Mouse (Mus musculus) heart, embryonic 16.5 days (tissue): ENCODE data around the gene Nckap5. TPM values are rescaled to one million over a fixed set of nuclear protein-coding genes. Genes with fewer than 3 reads are reported as not detected.

Experiments used
- ATAC-seq: fragments of 200-750 bp; cut with Nextera tagmentation; replicated peaks from 2 replicates; pipeline ENCODE4 v1.8.0; 2017; ENCODE audit warnings: moderate number of reproducible peaks; ENCODE audit not compliant: insufficient read depth, low FRiP score; ENCODE audit errors: extremely low read depth
- H3K27ac ChIP-seq: fragments of 300-500 bp; sonication (generic); 2 replicates; pipeline ENCODE4 v1.5.1; 2014; ENCODE audit warnings: mild to moderate bottlenecking, low read length, control low read depth, moderate library complexity
- H3K27me3 ChIP-seq: fragments of 300-500 bp; sonication (generic); 2 replicates; pipeline ENCODE4 v1.6.1; 2014; ENCODE audit warnings: low read length, mixed read lengths; ENCODE audit not compliant: control insufficient read depth, insufficient read depth
- H3K36me3 ChIP-seq: fragments of 300-500 bp; sonication (generic); 2 replicates; pipeline ENCODE4 v1.6.1; 2014; ENCODE audit not compliant: control insufficient read depth, insufficient read depth
- H3K4me1 ChIP-seq: fragments of 300-500 bp; sonication (generic); 2 replicates; pipeline ENCODE4 v1.6.1; 2014; ENCODE audit warnings: low read length, mixed read lengths; ENCODE audit not compliant: control insufficient read depth, insufficient read depth
- H3K4me2 ChIP-seq: fragments of 300-500 bp; sonication (generic); 2 replicates; pipeline ENCODE4 v1.6.1; 2014; ENCODE audit warnings: low read depth, mild to moderate bottlenecking, control low read depth, low read length
- H3K4me3 ChIP-seq: fragments of 300-500 bp; sonication (generic); 2 replicates; pipeline ENCODE4 v1.5.1; 2014; ENCODE audit warnings: mild to moderate bottlenecking, control low read depth, low read length
- H3K9ac ChIP-seq: fragments of 300-500 bp; sonication (generic); 2 replicates; pipeline ENCODE4 v1.6.1; 2014; ENCODE audit warnings: low read length, control low read depth
- H3K9me3 ChIP-seq: fragments of 300-500 bp; sonication (generic); replicated peaks from 2 replicates; pipeline ENCODE4 v1.6.1; 2016; ENCODE audit warnings: low read length; ENCODE audit not compliant: control insufficient read depth
- WGBS: fragments of 180-500 bp; shearing (Covaris S2); extraction: QIAGEN DNeasy Blood & Tissue Kit; methylation state at CpG from one replicate; pipeline ENCODE4 v1.1.7; 2014; 5-methylcytosine and 5-hydroxymethylcytosine counted together
- polyA plus RNA-seq: library from polyadenylated mRNA; unstranded; fragments of >200 nt; fragmentation: Nextera tagmentation; extraction: Ambion mirVana; gene quantifications from 2 replicates; pipeline ENCODE4 v1.2.1, GENCODE M21; 2015

The Nckap5 gene
- polyA plus RNA-seq, 1 experiment from 2014 or later, result 8.0 TPM

- Histone ChIP-seq H3K4me3 (no peak overlapping the region), H3K4me2 (no peak overlapping the region), H3K27ac (no peak overlapping the region), H3K9me3 (no peaks in the 10 kb centered on the region), H3K27me3 (no peaks in the 10 kb centered on the region), H3K36me3 (no peaks in the 10 kb centered on the region), H3K9ac (no peak overlapping the region), H3K4me1 (no peaks in the 10 kb centered on the region)
- WGBS, result 64% methylated on average over 3 of the region's 3 CpGs
- ATAC-seq, result no peak
Observed at GRCm38 (mm10) chr1:125996540-125996939, 834.1 kb downstream of the Nckap5 start.

- no peaks in the 10 kb centered on the region for H3K9me3 ChIP-seq
- no peak overlapping the region for H3K27ac ChIP-seq
- H3K27me3 ChIP-seq, result no peaks in the 10 kb centered on the region
- WGBS, result 77% methylated on average over 3 of the region's 3 CpGs
- no peaks in the 10 kb centered on the region for H3K4me1 ChIP-seq
- ATAC-seq, result no peak
- H3K36me3 ChIP-seq, result no peaks in the 10 kb centered on the region
- H3K4me3 ChIP-seq, result no peak overlapping the region
- H3K4me2 ChIP-seq, result no peak overlapping the region
- no peak overlapping the region for H3K9ac ChIP-seq
Observed at GRCm38 (mm10) chr1:125987803-125988202, 842.8 kb downstream of the Nckap5 start.

- Histone ChIP-seq H3K27ac (no peak overlapping the region), H3K9me3 (no peaks in the 10 kb centered on the region), H3K36me3 (no peaks in the 10 kb centered on the region), H3K9ac (no peak overlapping the region), H3K4me2 (no peak overlapping the region), H3K4me1 (no peaks in the 10 kb centered on the region), H3K27me3 (no peaks in the 10 kb centered on the region), H3K4me3 (no peak overlapping the region)
- no peak for ATAC-seq
- 42% methylated on average over 2 of the region's 2 CpGs for WGBS
Observed at GRCm38 (mm10) chr1:125984570-125984969, 846.0 kb downstream of the Nckap5 start.

DNA sequence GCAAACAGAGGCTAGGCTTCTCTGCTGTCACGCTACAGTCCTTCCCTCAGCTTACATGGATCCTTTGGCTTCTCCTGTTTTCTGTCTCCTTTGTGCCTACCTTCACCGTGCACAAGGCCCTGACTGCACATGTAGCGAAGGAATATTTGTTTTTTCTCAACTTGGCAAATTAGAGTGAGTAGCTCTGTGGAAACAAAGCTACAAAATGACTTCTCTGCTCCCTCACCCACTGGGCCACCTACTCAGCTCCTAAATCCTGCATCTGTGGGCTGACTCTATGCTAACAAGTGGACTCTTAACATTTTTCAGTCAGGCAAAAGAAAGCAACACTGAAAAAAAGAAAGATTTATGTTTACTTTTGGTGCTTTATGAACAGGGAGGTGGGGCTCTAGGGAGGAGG is 856.0 kb downstream of the Nckap5 start:
- 85% methylated on average over 3 of the region's 3 CpGs for WGBS
- ATAC-seq, result no peak
- no peak overlapping the region for H3K4me2 ChIP-seq

DNA sequence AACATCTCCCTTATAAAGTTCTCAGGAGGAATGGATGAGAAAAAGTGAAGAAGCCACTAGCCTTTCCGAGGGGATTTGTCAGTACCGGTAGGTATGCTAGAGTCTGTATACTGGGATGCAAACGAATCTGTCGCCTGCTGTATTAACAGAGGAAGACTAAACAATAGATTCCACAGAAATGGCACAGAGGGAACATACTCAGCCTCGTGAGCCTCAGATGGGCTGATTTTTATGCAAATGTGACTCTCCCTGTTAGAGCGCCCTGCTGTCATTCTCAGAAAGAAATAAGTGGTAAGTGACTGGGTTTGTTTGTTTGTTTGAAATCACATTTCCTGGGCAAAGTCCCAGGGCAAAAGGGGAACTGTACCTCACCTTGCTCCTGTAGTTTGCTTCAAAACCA is 858.7 kb downstream of the Nckap5 start:
- no peaks in the 10 kb centered on the region for H3K4me1 ChIP-seq
- no peaks in the 10 kb centered on the region for H3K36me3 ChIP-seq
- no peak overlapping the region for H3K9ac ChIP-seq
- no peak overlapping the region for H3K27ac ChIP-seq
- no peak overlapping the region for H3K4me3 ChIP-seq
- H3K4me2 ChIP-seq, result no peak overlapping the region
- no peaks in the 10 kb centered on the region for H3K9me3 ChIP-seq
- WGBS, result 76% methylated on average over 6 of the region's 6 CpGs
- no peaks in the 10 kb centered on the region for H3K27me3 ChIP-seq
- no peak for ATAC-seq

More for the DNA sequence above, 856.0 kb downstream of the Nckap5 start:
- H3K4me1 ChIP-seq, result no peaks in the 10 kb centered on the region
- H3K36me3 ChIP-seq, result no peaks in the 10 kb centered on the region
- H3K4me3 ChIP-seq, result no peak overlapping the region
- no peak overlapping the region for H3K9ac ChIP-seq
- H3K9me3 ChIP-seq, result no peaks in the 10 kb centered on the region
- H3K27ac ChIP-seq, result no peak overlapping the region
- H3K27me3 ChIP-seq, result no peaks in the 10 kb centered on the region

- 67% methylated on average over 6 of the region's 6 CpGs for WGBS
- Histone ChIP-seq H3K27me3 (no peaks in the 10 kb centered on the region), H3K9ac (no peak overlapping the region), H3K4me3 (no peak overlapping the region), H3K27ac (no peak overlapping the region), H3K4me1 (no peaks in the 10 kb centered on the region), H3K36me3 (no peaks in the 10 kb centered on the region), H3K4me2 (no peak overlapping the region), H3K9me3 (no peaks in the 10 kb centered on the region)
- ATAC-seq, result no peak
Observed at GRCm38 (mm10) chr1:125967671-125968070, 862.9 kb downstream of the Nckap5 start.

- Histone ChIP-seq H3K27me3 (no peaks in the 10 kb centered on the region), H3K4me3 (no peak overlapping the region), H3K4me2 (no peak overlapping the region), H3K9ac (no peak overlapping the region), H3K36me3 (no peaks in the 10 kb centered on the region), H3K27ac (no peak overlapping the region), H3K9me3 (no peaks in the 10 kb centered on the region), H3K4me1 (no peaks in the 10 kb centered on the region)
- 57% methylated on average over 3 of the region's 3 CpGs for WGBS
- no peak for ATAC-seq
Observed at GRCm38 (mm10) chr1:125951026-125951425, 879.6 kb downstream of the Nckap5 start.

- Histone ChIP-seq H3K4me2 (no peak overlapping the region), H3K9ac (no peak overlapping the region), H3K27ac (no peak overlapping the region), H3K4me1 (no peaks in the 10 kb centered on the region), H3K9me3 (no peaks in the 10 kb centered on the region), H3K27me3 (no peaks in the 10 kb centered on the region), H3K4me3 (no peak overlapping the region), H3K36me3 (no peaks in the 10 kb centered on the region)
- ATAC-seq, result no peak
- WGBS, result 75% methylated on average over 6 of the region's 6 CpGs
Observed at GRCm38 (mm10) chr1:125949076-125949475, 881.5 kb downstream of the Nckap5 start.

DNA sequence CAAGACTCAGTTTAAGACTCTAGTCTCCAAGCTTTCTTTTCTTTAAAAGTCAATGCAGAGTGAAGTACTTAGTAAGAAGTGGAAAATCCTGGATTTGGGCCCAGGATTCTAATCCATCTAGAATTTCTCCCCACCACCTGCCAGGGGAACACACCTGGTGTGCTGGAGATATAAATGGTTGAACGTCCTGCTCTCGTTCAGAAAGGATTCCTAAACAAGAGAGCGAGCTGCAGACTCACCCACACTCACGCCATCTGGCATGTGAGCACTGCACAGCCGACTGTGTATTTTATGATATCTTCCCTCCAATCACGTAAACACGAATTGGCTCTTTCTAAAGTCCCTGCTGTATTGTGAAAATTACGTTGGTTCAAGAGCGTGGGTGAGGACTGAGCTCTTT is 885.5 kb downstream of the Nckap5 start:
- H3K27me3 ChIP-seq, result no peaks in the 10 kb centered on the region
- H3K9ac ChIP-seq, result no peak overlapping the region
- H3K4me2 ChIP-seq, result no peak overlapping the region
- no peaks in the 10 kb centered on the region for H3K4me1 ChIP-seq
- no peak for ATAC-seq
- no peak overlapping the region for H3K27ac ChIP-seq
- no peaks in the 10 kb centered on the region for H3K9me3 ChIP-seq
- no peaks in the 10 kb centered on the region for H3K36me3 ChIP-seq
- no peak overlapping the region for H3K4me3 ChIP-seq
- 61% methylated on average over 9 of the region's 9 CpGs for WGBS

DNA sequence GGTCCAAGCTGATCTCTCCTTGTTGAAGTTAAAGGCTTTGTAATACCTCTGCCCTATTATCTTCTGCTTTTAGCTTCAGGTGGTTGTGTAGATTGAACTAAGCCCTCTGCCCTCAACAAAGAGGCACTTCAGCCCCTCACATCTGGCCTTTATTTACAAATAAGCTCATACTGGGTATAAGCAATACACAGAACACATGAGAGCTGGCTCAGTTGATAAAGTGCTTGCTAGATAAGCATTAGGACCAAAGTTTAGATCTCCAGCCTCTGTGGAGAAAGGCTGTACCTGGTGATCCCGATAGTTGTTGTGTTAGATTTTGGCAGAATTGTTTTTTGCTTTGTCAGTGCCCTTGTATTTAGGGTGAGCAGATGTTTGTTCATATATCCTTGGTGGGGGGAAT is 887.3 kb downstream of the Nckap5 start:
- no peak overlapping the region for H3K4me2 ChIP-seq
- H3K36me3 ChIP-seq, result no peaks in the 10 kb centered on the region
- no peak for ATAC-seq
- WGBS, result 78% methylated on average over 1 of the region's 1 CpGs
- H3K9ac ChIP-seq, result no peak overlapping the region
- no peaks in the 10 kb centered on the region for H3K27me3 ChIP-seq
- no peaks in the 10 kb centered on the region for H3K9me3 ChIP-seq
- H3K4me3 ChIP-seq, result no peak overlapping the region
- no peak overlapping the region for H3K27ac ChIP-seq
- no peaks in the 10 kb centered on the region for H3K4me1 ChIP-seq
